Mouse (Mus musculus) adrenal gland, postnatal 0 days (tissue): ENCODE results near the gene Ranbp3l. TPM values are rescaled to one million over a fixed set of nuclear protein-coding genes. Genes with fewer than 3 reads are reported as not detected.

Experiments
- polyA plus RNA-seq: library from polyadenylated mRNA; unstranded; fragments of >200 nt; fragmentation: Nextera tagmentation; extraction: Ambion mirVana; gene quantifications from 2 replicates; pipeline ENCODE4 v1.2.1, GENCODE M21; 2015

The Ranbp3l gene
- polyA plus RNA-seq = 0.14 and 0.41 TPM in 2 replicates

GRCm38 (mm10) chr15:8967573-8968228 is at the start of gene Ranbp3l:
TSS of gene Ranbp3l (plus strand) at chr15:8967949.

DNA sequence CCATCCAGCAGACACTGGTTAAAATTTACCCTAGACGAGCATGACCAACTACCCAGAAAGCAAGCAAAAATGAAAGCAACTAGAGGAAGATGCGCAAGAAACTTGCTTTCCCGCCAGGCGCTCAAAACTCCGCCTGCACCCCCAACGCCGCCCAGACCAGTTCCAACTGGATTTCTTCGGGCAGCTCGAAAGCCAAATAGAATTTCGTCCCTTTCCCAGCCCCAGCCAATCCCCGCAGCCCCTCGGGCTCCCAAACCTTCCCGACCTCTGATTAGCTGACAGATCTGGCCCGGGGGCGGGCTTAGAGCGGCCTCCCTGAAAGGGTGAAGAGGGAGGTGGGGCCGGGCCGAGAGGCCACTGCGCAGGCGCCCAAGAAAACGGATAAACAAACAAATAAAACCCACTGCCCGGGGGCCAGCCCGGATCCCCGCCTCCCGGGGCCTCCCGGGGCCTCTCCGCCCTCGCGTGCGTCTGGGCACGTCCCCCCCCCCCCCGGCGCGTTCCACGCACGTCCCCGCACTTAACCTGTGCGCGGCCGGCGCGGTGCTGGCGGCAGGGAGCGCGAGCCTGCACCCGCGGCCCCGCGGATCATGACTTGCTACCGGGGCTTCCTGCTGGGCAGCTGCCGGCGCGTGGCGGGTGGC is 103.3 kb downstream of the Ranbp3l start, which contains the start of gene Nadk2:
TSS of gene Nadk2 (plus strand) at position 349 of the 644 bp plus-strand sequence.

Other genes starting within 250 kb of the Ranbp3l start
- 26.7 and 54.7 TPM in 2 replicates for gene Nadk2, start 103.3 kb downstream of the Ranbp3l start, polyA plus RNA-seq
- gene Lmbrd2, start 172.6 kb downstream of the Ranbp3l start, polyA plus RNA-seq = 2.2 and 3.1 TPM in 2 replicates
- 5.8 and 10.7 TPM in 2 replicates for gene Skp2, start 187.5 kb downstream of the Ranbp3l start, polyA plus RNA-seq